Mouse (Mus musculus): ENCODE results near the gene Smarcc2. TPM values are rescaled to one million over a fixed set of nuclear protein-coding genes. Genes with fewer than 3 reads are reported as not detected.
A peak's percentile ranks its signal among the peaks of the same experiment; 100 is the strongest.

Gene Smarcc2
- total RNA-seq, 2 experiments from 2014 or later, result 295 to 311 TPM

DNA sequence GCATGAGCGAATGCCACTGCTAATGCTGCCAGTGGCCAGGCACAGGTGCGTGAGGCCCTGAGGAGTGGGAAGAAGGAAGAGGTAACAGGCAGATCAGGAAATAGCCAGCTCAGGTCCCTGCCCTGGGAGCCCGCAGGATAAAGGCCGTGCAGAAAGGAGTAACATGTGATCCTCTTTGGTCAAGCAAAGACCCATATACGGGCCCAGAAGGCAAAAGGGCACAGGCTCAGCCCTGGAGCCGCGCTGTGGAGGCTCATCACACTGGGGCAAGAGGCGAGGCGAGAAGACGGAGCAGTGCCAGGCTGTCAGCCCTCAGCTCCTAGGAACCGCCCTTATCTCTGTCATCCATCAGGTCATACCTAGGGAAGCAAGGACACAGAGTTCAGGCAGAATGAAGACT lies 51.3 kb downstream of the Smarcc2 start:
- intact Hi-C loops (cut with DNase I), result no loop called here
- no peak for DNase-seq

DNA sequence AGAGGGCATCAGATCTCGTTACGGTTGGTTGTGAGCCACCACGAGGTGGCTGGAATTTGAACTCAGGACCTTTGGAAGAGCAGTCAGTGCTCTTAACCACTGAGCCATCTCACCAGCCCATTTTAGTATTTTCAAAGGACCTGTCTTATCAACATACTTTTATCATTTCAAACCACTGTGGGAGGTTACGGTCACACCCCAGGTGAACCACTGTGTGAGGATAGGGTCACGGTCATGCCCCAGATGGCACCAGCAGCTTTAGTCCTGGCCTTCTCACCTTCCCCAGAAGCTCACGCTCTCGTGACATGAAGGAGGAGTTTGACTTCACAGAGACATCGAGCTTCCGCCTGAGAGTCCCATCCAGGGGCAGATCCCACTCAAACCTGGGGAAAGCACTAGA lies 52.1 kb downstream of the Smarcc2 start:
- DNase-seq, result no peak
- intact Hi-C loops (cut with DNase I), result no loop called here

DNA sequence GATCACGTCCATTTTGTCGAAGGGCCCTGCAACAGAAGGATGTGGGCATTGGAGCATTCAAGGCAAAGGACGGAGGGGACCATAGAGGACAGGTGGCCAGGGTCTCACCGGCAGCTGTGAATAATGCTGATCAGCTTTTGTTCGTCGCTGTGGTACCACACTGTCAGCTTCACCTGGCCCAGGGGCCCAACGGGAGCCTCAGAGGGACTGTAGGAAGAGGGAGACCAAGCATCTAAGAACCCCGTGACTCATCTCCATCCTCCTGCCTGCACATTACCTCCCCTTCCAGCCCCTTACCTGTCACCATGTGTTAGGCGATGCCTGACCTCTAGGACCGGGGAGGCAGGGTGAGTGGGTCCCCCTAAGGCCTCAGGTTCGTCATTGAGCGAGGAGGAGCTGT lies 52.7 kb downstream of the Smarcc2 start:
- DNase-seq, result no peak

DNA sequence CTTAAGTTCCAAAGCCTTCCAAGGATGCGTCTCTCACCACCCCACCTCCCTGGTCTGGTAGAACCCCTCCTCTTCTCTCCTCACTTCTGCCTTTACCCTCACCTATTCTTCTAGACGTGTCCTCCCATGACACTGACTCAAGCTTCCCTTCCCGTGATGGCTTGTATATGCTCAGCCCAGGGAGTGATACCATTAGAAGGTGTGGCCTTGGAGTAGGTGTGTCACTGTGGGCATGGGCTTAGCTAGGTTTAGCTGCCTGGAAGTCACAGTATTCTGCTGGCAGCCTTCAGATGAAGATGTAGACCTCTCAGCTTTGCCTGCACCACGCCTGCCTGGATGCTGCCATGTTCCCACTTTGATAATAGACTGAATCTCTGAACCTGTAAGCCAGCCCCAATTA lies 56.0 kb downstream of the Smarcc2 start:
- DNase-seq, result no peak
- intact Hi-C loops (cut with DNase I), result no loop called here

More for the DNA sequence above, 52.7 kb downstream of the Smarcc2 start:
- intact Hi-C loops (cut with DNase I), result no loop called here

DNA sequence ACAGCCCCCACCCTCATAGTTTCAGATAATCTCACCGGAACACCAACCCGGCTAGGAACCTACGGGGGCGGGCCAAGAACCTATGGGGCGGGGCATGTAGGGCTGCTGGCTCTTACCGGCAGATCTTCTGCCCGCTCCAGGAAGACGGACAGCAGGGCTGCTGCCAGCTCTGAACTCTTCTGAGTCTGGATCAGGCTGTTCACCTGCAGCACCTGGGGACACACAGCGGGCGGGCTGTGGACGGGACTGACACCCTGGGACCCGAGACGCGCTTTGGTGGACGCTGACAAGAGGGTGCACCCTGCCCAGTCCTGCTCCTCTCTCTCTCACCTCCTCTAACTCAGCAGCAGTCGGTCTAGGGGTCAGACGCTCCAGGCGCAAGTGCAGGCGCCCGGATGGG lies 57.0 kb downstream of the Smarcc2 start:
- intact Hi-C loops (cut with DNase I), result no loop called here
- no peak for DNase-seq

DNA sequence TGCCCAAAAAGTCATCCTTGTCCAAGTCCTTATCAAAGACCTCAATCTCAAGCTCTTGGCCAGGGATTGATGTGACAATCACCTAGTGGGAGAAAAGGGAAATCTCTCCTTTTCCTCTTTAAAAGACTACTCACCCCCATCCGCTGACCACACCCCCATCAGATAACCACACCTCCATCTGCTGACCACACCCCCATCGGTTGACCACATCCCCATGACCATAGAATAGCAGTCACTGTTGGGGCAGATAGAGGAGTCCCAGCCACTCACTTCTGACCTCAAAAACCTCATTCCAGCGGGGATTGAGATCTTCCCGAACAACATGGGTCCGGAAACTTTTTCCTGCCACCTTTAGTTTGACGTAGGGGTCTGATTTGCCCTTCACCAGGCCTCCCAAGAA lies 57.6 kb downstream of the Smarcc2 start:
- intact Hi-C loops (cut with DNase I), result no loop called here
- no peak for DNase-seq

DNA sequence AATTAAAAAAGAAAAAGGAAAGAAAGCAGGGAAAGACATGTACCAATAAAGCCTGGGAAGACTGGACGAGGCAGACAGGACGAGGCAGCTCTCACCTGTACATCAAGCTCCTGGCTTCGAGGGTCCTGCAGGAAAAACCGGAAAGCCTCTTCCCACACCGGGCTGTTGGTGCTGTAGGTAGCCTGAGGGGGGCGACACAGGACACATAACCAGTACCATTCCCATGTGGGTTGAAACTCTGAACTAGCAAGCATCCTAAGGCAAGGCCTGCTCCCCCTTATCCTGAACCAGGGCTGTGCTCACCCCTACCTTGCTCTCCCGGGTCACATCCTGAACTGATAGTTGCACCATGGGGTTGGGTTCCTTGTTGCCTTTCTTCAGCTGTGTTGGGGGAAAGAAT lies 59.8 kb downstream of the Smarcc2 start:
- DNase-seq, result peak; percentile 59
- intact Hi-C loops (cut with DNase I), result no loop called here

DNA sequence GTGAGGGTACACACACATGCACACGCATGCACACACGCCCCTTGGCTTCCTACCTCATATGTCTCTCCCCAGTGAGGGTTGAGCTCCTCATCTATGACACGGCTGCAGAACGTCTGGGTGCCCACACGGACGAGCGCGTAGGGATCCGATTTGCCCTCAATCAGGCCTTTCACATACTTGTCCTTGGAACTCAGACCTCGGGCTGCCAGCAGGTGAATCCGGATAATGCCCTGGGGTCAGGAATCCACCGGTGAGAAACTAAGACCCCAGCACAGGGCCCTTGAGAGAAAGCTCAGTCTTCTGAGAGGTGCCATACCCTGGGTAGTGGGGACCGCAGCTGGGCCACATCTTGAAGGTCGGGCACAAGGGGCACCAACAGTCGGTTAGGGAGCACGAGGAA lies 61.5 kb downstream of the Smarcc2 start:
- intact Hi-C loops (cut with DNase I), result no loop called here
- DNase-seq, result no peak

DNA sequence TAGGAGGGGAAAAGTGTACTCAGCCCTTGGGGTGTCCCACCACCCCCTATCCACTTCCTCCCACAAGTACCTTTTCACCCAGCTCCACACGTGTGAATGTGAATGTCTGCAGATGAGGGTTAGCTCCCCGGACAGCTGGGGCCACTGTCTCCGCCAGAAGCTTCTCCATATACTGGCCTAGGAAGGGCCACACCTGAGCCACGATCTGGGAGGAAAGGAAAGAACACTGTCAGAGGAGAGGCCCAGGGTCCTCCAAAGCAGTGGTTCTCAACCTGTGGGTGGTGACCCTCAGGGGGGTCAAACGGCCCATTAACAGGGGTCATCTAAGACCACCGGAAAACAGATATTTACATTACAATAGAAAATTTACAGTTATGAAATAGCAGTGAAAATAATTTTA lies 63.3 kb downstream of the Smarcc2 start:
- DNase-seq, result no peak
- intact Hi-C loops (cut with DNase I), result no loop called here

DNA sequence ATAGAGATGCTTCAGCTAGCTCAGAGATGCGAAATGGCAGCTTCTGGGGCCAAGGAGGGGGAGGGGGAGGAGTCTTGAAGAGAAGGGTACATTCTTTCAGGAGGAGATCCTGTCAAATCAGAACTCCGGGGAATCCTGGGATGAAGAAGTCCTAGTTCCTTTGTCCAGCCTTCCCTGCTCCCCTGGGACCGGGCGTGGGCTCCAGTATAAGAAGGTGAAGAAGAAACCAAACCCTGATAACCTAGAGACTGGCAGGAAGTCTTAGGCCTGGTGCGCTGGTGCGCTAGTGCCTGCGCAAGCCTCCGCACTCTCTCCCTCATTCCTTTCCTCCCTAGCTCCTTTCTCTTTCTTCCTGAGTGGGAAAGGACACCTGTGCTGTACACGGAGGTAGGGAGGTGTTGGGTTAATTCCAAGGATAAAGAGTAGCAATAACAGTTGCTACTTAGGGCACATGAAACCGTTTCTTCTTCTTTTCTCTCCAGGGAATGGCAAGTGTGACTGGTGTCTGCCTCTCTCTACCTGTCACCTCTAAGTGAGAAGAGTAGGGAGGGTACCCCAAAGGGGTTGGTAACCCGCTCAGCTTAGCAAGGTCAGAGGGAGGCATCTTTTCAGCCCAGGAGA lies 65.2 kb downstream of the Smarcc2 start:
- no peak for DNase-seq
- intact Hi-C loops (cut with DNase I), result no loop called here

DNA sequence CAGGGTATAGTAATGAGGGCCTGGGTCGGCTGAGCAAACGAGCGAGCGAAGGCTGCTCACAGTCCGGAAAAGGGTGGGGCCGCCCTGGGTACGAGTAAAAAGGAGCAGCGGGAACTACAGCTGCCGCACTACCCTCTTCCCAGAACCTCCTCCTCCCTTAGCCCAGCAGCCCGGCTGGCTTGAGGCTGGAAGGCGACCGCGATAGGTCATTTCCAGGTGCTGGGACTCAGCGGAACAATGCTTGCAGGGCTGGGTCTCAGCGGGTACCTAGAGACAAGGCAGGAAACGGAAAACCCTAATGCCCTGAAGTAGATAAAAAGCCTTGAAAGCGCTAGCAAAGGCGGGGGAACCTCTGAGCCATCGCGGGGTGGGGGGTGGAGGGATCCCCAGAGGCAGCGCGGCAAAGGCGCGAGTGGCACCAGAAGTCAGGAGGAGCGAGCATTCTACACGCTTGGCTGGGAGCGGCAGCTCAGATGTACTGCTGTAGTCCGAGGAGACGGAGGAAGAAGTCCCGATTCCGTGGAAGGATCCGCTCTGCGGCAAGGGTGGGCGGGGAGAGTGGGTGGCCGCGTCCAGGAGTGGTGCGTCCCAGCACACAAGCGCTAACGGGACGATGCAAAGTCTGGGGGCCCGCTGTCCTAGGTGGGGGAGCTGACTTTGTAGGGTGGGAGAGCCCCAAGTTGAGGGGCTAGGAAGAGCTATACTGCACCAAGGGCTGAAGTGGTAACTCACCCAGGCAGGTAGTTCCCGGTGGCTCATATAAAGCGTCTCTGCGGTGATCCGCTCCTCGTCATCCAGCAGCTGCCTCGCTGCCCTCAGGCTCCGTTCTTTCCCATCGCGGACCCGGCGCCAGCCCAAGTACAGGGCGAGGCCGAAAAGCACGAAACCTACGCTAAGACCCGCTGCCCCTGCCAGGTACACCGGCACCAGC lies 65.9 kb downstream of the Smarcc2 start:
- intact Hi-C loops (cut with DNase I), result no loop called here
- peak; percentile 61 for DNase-seq

DNA sequence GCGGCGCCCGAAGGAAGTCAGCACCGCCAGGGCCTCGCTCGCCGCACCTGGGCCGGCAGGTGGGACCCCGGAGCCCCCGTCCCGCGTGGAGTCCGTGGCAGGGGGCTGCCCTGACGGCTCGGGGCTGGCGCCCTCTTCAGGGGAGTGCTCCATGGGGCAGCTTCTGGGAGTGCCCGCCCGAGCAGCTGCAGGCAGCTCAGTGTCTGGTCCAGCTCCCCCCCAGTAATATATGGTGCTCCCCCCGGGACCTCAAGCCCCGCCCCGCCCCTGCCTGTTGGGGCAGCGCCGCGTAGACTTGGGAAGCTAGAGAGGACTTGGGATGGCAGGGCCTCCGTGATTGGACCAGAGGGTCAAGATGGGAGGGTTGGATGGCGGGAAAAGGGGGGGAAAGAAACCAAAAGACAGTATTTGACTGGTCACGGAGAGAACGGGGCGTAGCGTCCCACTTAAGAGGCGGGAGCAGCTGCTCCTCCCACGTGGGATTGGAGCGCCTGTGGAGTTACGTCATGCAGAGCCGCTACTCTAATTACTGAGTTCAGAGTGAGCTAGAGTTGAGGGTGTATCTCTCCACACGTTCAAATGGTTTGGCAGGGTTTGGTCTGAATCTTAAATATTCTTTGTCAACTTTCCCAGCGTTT lies 66.7 kb downstream of the Smarcc2 start, which contains the start of gene Esyt1:
Gene Esyt1 (minus strand): TSS at position 201 of the 638 bp plus-strand sequence.
- intact Hi-C loops (cut with DNase I), result no loop called here
- peak; percentile 93 for DNase-seq

DNA sequence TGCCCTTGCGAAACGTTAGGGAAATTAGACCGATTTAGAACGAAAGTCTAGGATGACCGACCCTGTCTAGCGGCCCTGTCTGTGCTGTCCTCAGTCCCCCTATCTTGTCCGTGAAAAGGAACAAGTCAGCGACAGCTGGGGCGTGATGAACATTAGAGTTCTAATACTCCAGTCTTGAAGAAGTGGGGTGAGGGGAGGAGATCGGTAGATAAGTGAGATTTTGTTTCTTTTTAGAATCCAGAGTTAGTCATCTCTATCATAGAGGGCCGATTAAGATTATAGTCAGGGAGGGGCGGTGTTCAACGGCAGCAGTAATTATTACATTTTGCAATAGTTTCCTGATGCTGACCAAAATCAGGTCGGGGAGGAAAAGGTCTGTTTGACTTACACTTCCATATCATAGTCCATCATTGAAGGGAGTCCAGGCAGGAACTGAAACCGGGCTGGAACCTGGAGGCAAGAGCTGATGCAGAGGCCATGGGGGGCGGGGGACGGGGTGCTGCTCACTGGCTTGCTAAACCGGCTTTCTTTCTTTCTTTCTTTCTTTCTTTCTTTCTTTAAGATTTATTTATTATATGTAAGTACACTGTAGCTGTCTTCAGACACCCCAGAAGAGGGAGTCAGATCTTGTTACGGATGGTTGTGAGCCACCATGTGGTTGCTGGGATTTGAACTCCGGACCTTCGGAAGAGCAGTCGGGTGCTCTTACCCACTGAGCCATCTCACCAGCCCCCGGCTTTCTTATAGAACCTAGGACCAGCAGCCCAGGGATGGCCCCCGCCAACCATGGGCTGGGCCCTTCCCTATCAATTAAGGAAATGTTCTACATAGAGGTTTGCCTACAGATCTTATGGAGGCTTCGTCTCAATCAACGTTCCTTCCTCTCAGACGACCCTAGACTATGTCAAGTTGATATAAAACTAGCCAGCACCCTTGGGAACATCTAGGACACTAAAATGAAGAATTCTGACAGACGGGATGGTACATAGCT lies 67.6 kb downstream of the Smarcc2 start:
- DNase-seq, result no peak
- intact Hi-C loops (cut with DNase I), result no loop called here

DNA sequence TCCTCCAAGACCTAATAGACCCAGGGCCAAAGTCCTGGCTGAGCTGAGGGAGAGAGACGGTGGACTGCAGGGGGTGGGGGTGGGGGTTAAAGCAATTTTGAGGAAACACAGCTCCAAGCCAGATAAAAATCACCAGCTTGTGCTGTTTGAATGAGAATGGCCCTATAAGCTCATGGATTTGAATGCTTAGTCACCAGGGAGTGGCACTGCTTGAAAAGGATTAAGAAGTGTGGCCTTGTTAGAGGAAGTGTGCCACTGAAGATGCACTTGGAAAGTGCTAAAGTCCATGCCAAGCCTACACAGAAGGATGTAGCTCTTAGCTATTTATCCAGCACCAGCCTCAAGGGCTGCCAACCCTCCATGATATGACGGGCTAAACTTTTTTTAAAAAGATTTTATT lies 76.2 kb downstream of the Smarcc2 start:
- intact Hi-C loops (cut with DNase I), result no loop called here
- DNase-seq, result no peak

DNA sequence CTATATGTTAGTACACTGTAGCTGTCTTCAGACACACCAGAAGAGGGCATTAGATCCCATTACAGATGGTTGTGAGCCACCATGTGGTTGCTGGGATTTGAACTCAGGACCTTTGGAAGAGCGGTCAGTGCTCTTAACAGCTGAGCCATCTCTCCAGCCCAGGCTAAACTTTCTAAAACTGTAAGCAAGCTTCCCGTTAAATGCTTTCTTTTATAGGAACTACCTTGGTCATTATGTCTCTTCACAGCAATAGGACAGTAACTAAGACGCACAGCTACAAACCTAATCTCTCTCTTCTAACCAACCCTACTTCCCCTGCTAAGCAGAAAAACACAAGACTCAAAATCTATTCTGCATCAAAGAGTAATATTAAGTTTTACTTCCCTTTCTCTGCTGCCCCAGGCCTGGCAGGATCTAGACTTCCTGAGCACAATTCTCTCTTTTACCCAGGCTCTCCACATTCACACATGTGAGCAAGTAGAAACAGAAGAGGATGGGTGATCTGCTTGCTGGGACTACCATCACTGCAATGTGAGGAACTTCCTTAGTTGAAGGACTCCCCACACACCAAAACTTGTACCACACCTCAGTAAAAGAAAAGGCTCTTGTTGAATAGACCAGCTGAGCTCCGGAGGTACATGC lies 76.7 kb downstream of the Smarcc2 start:
- DNase-seq, result no peak
- intact Hi-C loops (cut with DNase I), result no loop called here

DNA sequence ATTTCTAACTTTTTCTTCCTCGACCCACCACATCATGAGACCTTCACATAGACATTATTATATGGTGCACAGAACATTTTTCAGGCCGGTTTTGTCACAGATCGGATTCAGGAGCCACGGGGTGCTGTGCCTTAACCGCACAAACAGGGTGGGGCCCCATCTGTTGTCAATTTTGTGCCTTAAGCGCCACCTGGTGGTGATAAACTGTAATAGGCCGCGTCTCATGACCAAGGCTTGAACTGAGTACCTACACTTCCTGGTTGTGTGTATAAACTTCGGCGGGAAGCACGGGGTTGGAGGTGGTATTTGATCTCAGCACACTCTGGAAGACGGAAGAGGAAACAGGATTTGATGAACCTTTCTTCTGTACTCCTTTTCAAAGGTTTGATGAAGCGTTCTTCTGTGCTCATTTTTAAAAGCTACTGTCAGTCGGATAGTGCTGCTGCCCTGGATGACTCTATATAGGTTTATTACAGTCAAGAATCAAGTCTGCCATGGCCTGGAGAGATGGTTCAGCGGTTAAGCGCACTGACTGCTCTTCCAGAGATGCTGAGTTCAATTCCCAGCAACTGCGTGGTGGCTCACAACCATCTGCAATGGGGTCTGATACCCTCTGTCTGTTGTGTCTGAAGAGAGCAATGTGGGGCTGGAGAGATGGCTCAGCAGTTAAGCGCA lies 77.4 kb downstream of the Smarcc2 start:
- intact Hi-C loops (cut with DNase I), result no loop called here
- peak; percentile 86 for DNase-seq

DNA sequence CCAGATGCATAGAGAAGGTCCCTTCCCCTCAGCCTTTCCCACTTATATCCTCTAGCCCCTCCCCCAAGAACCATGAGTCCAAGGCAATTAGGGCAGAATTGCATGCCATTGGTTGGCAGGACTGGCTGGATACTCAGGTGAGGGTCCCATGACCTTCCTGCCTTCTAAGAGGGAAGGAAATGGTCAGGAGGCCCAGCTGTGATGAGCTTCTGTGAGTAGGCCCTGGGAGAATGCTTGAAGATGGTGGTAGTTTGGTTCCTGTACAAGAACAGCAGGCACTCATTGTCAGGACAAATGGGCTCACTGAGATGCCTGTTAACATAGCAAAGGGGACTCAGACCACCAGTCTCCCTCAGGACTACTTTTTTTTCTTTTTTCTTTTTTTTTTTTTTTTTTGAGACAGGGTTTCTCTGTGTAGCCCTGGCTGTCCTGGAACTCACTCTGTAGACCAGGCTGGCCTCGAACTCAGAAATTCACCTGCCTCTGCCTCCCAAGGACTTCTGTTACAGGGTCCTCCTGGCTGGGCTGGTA lies 79.4 kb downstream of the Smarcc2 start:
- intact Hi-C loops (cut with DNase I), result no loop called here
- DNase-seq, result no peak

Measured in left cerebral cortex, postnatal 4 days (tissue).